Mouse (Mus musculus): ENCODE measurements around the gene Fryl.

DNA sequence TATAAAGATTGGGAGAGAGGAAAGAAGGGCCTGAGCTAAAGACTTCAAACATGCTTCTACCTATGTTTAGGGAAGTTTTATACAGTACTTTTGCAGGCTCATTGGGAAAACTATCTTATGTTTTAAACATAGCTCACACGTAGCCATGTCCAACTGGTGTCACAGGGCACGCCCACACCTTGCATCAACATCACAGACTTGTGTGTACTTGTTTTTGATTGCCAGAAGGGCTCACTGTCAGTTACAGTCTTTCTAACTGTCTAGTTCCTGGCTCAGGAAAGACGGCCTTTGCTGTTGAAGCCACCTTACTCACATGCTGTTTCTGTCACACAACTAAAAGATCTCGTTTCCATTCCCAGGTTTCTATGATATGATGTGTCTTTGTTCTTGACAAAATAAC is 279.9 kb downstream of the Fryl start:
- TF ChIP-seq MYOD1 (IDR thresholded peaks at IDR 0.05; ENCODE audit: control insufficient read depth in 1 of 3, insufficient read length in 2 of 3, low read depth in 2 of 3) (no peak), POLR2A (IDR thresholded peaks at IDR 0.05; ENCODE audit: insufficient read length, low read depth) (no peak), USF1 (IDR thresholded peaks at IDR 0.05; ENCODE audit: low read depth) (no peak), E2F4 (IDR thresholded peaks at IDR 0.05; ENCODE audit: insufficient read depth) (no peak), POLR2AphosphoS2 (IDR thresholded peaks at IDR 0.05; ENCODE audit: insufficient read length, low read depth) (no peak), MAX (IDR thresholded peaks at IDR 0.05; ENCODE audit: low read depth) (no peak), REST (IDR thresholded peaks at IDR 0.05; ENCODE audit: insufficient read depth, insufficient read length) (no peak), TCF3 (IDR thresholded peaks at IDR 0.05; ENCODE audit: insufficient read length, low read depth) (no peak), TCF12 (IDR thresholded peaks at IDR 0.05; ENCODE audit: insufficient read depth, poor library complexity, severe bottlenecking) (no peak), SRF (IDR thresholded peaks at IDR 0.05; ENCODE audit: control insufficient read depth, insufficient read length, low read depth) (no peak), CEBPB (IDR thresholded peaks at IDR 0.05; ENCODE audit: insufficient read depth, poor library complexity, severe bottlenecking) (no peak), MYOG (IDR thresholded peaks at IDR 0.05; ENCODE audit: control insufficient read depth in 1 of 3, insufficient read depth in 1 of 3, insufficient read length in 2 of 3, low read depth in 2 of 3) (no peak)

All from myocyte (in vitro differentiated cells).